Mouse (Mus musculus) forebrain, embryonic 16.5 days (tissue): ENCODE measurements at regions not wholly inside any gene's neighbourhood (a gene's known extent, or its start where the extent isn't known, plus 50 kb on each side); places are given as distances from the start of the nearest gene placed in this dataset.

Experiments used
- ATAC-seq: fragments of 200-750 bp; cut with Nextera tagmentation; 2 replicates; pipeline ENCODE4 v1.8.0; 2017; ENCODE audit warnings: mild to moderate bottlenecking, moderate library complexity
- H3K27ac ChIP-seq: fragments of 300-500 bp; sonication (generic); 2 replicates; pipeline ENCODE4 v1.5.1; 2014; ENCODE audit warnings: low read length, control low read depth
- H3K27me3 ChIP-seq: fragments of 300-500 bp; sonication (generic); replicated peaks from 2 replicates; pipeline ENCODE4 v1.6.1; 2014; ENCODE audit warnings: low read length; ENCODE audit not compliant: control insufficient read depth, insufficient read depth
- H3K36me3 ChIP-seq: fragments of 300-500 bp; sonication (generic); 2 replicates; pipeline ENCODE4 v1.6.1; 2014; ENCODE audit not compliant: control insufficient read depth, insufficient read depth
- H3K4me1 ChIP-seq: fragments of 300-500 bp; sonication (generic); replicated peaks from 2 replicates; pipeline ENCODE4 v1.6.1; 2014; ENCODE audit warnings: low read length; ENCODE audit not compliant: control insufficient read depth, insufficient read depth
- H3K4me2 ChIP-seq: fragments of 300-500 bp; sonication (generic); 2 replicates; pipeline ENCODE4 v1.6.1; 2014; ENCODE audit warnings: mild to moderate bottlenecking, low read length, control low read depth
- H3K4me3 ChIP-seq: fragments of 300-500 bp; sonication (generic); replicated peaks from 2 replicates; pipeline ENCODE4 v1.5.1; 2014; ENCODE audit warnings: mild to moderate bottlenecking, low read length, control low read depth
- H3K9ac ChIP-seq: fragments of 300-500 bp; sonication (generic); replicated peaks from 2 replicates; pipeline ENCODE4 v1.6.1; 2014; ENCODE audit warnings: low read depth, low read length, control low read depth
- H3K9me3 ChIP-seq: fragments of 300-500 bp; sonication (generic); 2 replicates; pipeline ENCODE4 v1.6.1; 2016; ENCODE audit warnings: low read length; ENCODE audit not compliant: control insufficient read depth
- whole genome bisulfite sequencing: fragments of 180-500 bp; shearing (Covaris S2); extraction: QIAGEN DNeasy Blood & Tissue Kit; methylation state at CpG from one replicate; pipeline ENCODE4 v1.1.7; 2014; 5-methylcytosine and 5-hydroxymethylcytosine counted together

DNA sequence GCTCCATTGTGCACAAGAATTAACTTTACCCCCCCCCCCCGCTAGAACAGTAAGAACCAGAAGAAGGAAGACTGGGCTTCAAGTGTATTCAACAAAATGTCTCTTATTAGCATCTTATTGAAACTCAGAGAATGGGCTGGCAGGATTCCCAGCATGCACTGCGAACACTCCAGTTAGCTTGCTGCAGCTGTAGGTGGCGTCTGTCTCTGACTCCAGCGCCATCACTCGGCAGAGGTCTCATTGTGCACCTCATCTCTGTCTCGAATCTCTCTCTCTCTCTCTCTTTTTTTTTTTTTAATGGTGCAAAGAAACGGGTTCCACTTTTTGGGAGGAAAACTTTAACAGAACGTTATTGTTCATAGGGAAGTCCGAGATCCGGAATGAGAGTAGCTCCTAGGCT lies 221.6 kb downstream of the Agtpbp1 start:
- no peak overlapping the region for H3K4me2 ChIP-seq
- H3K27ac ChIP-seq = no peak overlapping the region
- H3K9ac ChIP-seq = no peak overlapping the region
- 48% methylated on average over 10 of the region's 10 CpGs for WGBS
- ATAC-seq = no peak
- no peaks in the 10 kb centered on the region for H3K9me3 ChIP-seq
- no peaks in the 10 kb centered on the region for H3K27me3 ChIP-seq
- no peaks in the 10 kb centered on the region for H3K36me3 ChIP-seq
- H3K4me1 ChIP-seq = no peaks in the 10 kb centered on the region
- H3K4me3 ChIP-seq = no peak overlapping the region

DNA sequence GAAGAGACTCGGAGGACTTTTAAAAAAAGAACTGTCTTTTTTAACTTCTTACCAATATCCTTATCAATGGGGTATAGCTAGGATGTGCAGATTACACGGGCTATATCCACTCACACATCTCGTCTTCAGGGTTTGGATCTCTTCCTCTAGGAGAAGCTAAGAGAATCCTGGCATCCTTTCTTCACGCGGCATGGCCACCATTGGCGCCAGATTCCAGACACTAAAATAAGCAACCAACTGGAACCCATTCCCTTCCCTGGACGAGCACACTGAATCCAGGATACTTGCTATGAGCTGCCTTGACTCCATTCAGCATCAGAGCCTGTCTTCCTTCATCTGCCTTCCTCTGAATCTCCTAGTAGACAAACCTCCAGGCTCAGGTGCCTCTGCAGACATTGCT lies 223.7 kb downstream of the Agtpbp1 start:
- Histone ChIP-seq H3K27ac (no peak overlapping the region), H3K36me3 (no peaks in the 10 kb centered on the region), H3K27me3 (no peaks in the 10 kb centered on the region), H3K9me3 (no peaks in the 10 kb centered on the region), H3K4me2 (no peak overlapping the region), H3K4me1 (no peaks in the 10 kb centered on the region), H3K9ac (no peak overlapping the region), H3K4me3 (no peak overlapping the region)
- no peak for ATAC-seq
- 87% methylated on average over 7 of the region's 7 CpGs for WGBS

DNA sequence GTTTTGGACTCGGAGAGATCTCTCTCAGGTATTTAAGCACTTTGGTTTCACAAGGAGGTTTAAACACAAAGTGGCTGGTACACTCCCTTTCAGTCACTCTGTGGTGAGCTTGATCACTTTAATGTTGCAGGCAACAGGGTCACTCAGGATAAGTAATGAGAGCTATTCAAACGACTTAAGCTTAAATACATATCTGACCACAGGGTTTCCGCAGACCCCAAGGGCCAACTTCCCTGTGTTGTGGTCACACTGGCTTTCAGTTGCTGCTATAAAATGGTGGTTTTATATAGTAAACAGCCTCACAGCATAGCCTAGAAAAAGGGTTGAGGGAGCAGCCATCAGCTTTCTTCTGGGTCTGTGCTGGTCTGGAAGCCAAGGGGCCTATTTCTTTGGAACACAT lies 225.0 kb downstream of the Agtpbp1 start:
- 55% methylated on average over 3 of the region's 3 CpGs for WGBS
- H3K27me3 ChIP-seq = no peaks in the 10 kb centered on the region
- no peak for ATAC-seq

DNA sequence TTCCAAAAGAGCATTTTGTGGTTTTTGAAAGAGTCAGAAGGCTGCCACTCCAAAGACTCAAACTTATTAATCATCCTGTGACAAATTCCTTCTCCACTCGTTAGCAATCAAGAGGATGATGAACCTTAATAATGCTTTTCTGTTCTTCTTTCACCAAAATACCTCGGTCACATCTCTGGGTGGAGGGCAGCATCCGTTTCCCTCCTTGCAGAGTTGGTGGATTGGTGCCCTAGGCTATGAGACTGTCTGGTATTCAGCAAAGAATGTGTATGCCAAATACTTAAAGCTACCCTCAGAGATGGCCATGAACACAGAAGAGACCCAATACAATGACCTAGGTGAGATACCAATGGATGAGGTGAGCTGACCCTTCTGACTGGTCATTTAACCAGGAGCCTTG lies 226.6 kb downstream of the Agtpbp1 start:
- H3K27me3 ChIP-seq = no peaks in the 10 kb centered on the region
- H3K4me2 ChIP-seq = no peak overlapping the region
- H3K9me3 ChIP-seq = no peaks in the 10 kb centered on the region
- 56% methylated on average over 3 of the region's 3 CpGs for WGBS
- H3K9ac ChIP-seq = no peak overlapping the region
- no peak for ATAC-seq
- H3K27ac ChIP-seq = no peak overlapping the region
- H3K4me1 ChIP-seq = no peaks in the 10 kb centered on the region
- H3K36me3 ChIP-seq = no peaks in the 10 kb centered on the region
- no peak overlapping the region for H3K4me3 ChIP-seq

More for the DNA sequence above, 225.0 kb downstream of the Agtpbp1 start:
- H3K4me3 ChIP-seq = no peak overlapping the region
- H3K36me3 ChIP-seq = no peaks in the 10 kb centered on the region
- H3K4me1 ChIP-seq = no peaks in the 10 kb centered on the region
- no peak overlapping the region for H3K9ac ChIP-seq
- no peak overlapping the region for H3K4me2 ChIP-seq
- H3K27ac ChIP-seq = no peak overlapping the region
- H3K9me3 ChIP-seq = no peaks in the 10 kb centered on the region

DNA sequence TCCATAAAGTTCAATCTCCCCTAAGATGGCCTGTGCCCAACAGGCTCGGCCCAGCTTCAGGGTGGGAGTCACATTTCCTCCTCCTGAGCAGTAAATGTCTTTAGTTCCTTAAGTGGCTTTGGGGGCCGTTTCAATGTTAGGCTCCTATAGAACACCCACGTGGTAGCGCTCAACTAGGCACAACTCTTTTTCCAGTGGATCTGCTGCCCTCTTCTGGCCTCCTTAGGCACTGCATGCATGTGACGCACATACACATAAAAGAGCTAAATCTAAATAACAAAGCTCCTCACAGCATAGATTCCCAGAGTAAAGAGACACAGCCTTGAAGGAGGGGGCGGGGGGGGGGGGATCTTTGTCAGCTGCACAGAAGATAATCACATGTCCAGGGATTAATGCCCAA lies 233.6 kb downstream of the Agtpbp1 start:
- no peak overlapping the region for H3K27ac ChIP-seq
- H3K4me2 ChIP-seq = no peak overlapping the region
- ATAC-seq = no peak
- no peaks in the 10 kb centered on the region for H3K27me3 ChIP-seq
- WGBS = 53% methylated on average over 6 of the region's 6 CpGs
- H3K9me3 ChIP-seq = peaks cover 3% of the 10 kb centered on the region
- H3K9ac ChIP-seq = no peak overlapping the region
- peaks cover 3% of the 10 kb centered on the region; the same call in 1 of the 2 replicates for H3K4me1 ChIP-seq
- no peaks in the 10 kb centered on the region for H3K36me3 ChIP-seq
- H3K4me3 ChIP-seq = no peak overlapping the region

DNA sequence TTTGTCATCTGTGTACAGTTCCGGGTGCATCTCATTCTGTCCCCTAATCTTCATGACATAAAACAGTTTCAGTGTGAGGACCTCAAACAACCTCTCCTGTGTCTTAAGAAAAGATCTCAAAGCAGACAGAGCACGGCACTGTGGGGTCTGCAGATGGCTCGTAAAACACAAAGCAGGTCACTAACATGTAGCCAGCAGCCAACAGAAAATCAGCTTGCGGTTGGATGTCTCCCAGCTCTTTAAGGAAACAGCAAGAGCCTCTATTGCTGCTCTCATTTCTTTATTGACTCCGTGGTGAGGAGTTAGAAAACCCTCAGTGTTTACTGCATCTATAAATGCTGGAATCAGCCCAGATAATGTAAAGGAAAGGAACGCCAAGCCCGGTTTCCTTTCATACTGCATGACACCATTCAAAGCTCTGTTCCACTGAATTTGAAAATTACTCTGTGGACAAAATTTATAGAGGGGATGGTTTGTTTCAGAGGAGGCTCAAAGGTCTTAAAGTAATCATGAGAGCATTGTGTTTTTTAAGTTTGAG lies 234.3 kb downstream of the Agtpbp1 start:
- H3K4me3 ChIP-seq = no peak overlapping the region
- 59% methylated on average over 7 of the region's 7 CpGs for WGBS
- no peaks in the 10 kb centered on the region for H3K36me3 ChIP-seq
- H3K4me2 ChIP-seq = no peak overlapping the region
- peaks cover 3% of the 10 kb centered on the region; the same call in 1 of the 2 replicates for H3K4me1 ChIP-seq
- H3K27ac ChIP-seq = no peak overlapping the region
- no peak overlapping the region for H3K9ac ChIP-seq
- no peak for ATAC-seq
- peaks cover 3% of the 10 kb centered on the region for H3K9me3 ChIP-seq
- no peaks in the 10 kb centered on the region for H3K27me3 ChIP-seq

DNA sequence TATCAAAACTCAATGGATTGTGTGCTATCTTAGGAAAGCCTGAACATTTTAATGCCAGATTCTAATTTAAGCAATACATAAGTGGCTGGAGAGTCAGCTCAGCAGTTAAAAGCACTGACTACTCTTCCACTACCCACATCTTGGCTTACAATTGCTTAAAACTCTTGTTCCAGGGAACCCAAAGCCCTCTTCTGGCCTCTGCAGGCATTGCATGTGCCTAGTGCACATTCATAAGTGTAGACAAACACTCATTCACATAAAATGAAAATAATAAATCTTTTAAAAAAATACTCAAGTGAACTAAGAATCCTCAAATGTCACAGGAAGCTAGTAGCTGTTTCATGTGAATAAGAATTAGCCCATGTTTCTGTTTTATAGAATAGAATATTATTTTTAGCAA lies 236.5 kb downstream of the Agtpbp1 start:
- no peak overlapping the region for H3K4me2 ChIP-seq
- no peak for ATAC-seq
- peaks cover 3% of the 10 kb centered on the region for H3K9me3 ChIP-seq
- no peaks in the 10 kb centered on the region for H3K27me3 ChIP-seq
- no peak overlapping the region for H3K4me3 ChIP-seq
- peaks cover 3% of the 10 kb centered on the region; the same call in 1 of the 2 replicates for H3K4me1 ChIP-seq
- H3K36me3 ChIP-seq = no peaks in the 10 kb centered on the region
- no peak overlapping the region for H3K9ac ChIP-seq
- no peak overlapping the region for H3K27ac ChIP-seq

DNA sequence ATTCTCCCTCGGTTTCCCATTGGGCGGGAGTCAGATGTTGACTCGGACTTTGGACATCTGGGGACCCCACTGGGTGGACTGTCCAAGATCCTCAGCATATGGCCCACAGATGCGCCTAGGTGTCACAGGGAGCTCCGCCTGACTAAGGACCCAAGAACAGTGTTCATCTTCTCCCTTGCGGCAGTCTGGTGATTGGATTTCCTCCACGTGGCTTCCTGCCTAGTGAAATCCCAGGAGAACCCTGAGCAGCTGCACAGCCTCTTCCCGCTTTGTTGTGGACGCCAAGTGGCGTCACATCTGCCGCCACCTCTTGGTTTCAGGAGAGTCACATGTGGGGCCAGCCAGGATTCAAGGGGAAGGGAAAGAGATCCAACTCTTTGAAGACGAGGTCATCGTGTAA lies 243.2 kb downstream of the Agtpbp1 start:
- H3K9ac ChIP-seq = no peak overlapping the region
- H3K27me3 ChIP-seq = no peaks in the 10 kb centered on the region
- H3K27ac ChIP-seq = no peak overlapping the region
- no peak overlapping the region for H3K4me3 ChIP-seq
- H3K36me3 ChIP-seq = no peaks in the 10 kb centered on the region
- H3K9me3 ChIP-seq = no peaks in the 10 kb centered on the region
- no peak overlapping the region for H3K4me2 ChIP-seq
- 83% methylated on average over 13 of the region's 13 CpGs for WGBS
- no peaks in the 10 kb centered on the region for H3K4me1 ChIP-seq
- ATAC-seq = no peak

DNA sequence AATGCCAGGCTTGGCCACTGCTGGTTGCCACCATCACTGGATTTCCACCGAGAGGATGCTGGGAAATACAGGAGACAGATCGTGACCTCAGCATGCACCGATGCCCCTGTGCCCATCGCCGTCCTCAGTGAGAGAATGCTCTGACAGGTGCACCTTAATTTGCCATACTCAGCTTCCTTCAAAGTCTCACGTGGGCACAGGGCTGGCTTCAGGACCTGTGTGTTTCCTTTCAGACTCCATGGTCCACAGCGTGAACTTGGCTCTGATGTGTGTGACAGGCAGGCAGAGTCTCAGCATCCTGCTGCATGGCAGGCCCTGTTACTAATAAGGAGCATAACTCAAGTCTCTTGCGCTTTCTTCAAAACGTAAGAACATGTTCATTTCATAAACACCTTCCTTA lies 246.6 kb downstream of the Agtpbp1 start:
- H3K4me2 ChIP-seq = no peak overlapping the region
- H3K27ac ChIP-seq = no peak overlapping the region
- H3K4me1 ChIP-seq = no peaks in the 10 kb centered on the region
- no peaks in the 10 kb centered on the region for H3K9me3 ChIP-seq
- ATAC-seq = no peak
- no peaks in the 10 kb centered on the region for H3K36me3 ChIP-seq
- H3K9ac ChIP-seq = no peak overlapping the region
- no peaks in the 10 kb centered on the region for H3K27me3 ChIP-seq
- H3K4me3 ChIP-seq = no peak overlapping the region
- 95% methylated on average over 9 of the region's 9 CpGs for WGBS

DNA sequence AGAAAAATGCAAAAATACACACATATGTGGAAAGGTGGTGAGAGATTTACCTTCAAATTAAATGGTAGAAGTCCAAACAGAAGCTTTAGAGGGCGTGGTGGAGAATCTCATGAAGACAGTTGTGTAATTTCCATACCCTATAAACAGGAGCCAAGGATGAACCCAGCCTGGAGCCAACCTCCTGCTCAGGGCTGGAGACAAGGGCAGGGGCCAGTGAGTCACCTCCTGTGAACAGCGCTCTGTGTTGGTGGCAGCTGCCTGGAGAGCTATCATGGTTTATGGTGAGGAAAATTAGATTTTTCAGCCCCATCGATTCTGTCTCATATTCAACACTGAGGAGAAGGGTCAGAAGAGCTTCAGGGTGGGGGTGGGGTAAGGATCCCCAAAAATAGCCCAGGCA lies 261.1 kb downstream of the Agtpbp1 start:
- no peak overlapping the region for H3K27ac ChIP-seq
- no peaks in the 10 kb centered on the region for H3K9me3 ChIP-seq
- WGBS = 92% methylated on average over 3 of the region's 3 CpGs
- no peaks in the 10 kb centered on the region for H3K36me3 ChIP-seq
- H3K4me1 ChIP-seq = no peaks in the 10 kb centered on the region
- H3K27me3 ChIP-seq = no peaks in the 10 kb centered on the region
- H3K4me3 ChIP-seq = no peak overlapping the region
- no peak overlapping the region for H3K4me2 ChIP-seq
- no peak for ATAC-seq
- H3K9ac ChIP-seq = no peak overlapping the region
